In the genomic region with DNA sequence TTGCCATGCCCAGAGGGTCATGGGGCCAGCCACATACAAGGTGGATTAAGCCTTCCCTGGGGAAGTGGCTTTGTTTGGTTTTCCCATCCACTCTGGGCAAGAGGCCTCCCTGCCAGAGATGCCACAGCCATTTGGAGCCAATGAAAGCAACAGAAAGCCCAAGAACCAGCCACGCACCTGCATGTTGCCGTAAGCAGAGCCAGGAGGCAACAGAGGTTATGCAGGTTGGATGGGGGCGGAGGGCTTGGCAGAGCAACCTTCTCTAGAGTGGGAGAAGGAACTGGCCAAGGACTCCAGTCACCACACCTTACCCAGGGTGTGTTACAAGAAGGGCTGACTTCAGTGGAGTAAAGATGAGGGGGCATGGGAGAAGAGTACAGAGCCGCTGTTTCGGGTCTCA, we compare ENCODE assay signal across 6 mouse cellular contexts.
"Had no signal": no experiment of that assay in that cellular context is flagged by ENCODE, and none has a peak within 500 bp of the region (broad histone marks: within the 10 kb centered on the region; RNA-seq: fewer than 3 reads in every experiment).

No protein-coding gene starts in this region.

- DNase-seq: liver, embryonic 13.5 days; liver, postnatal 0 days; right cerebral cortex, postnatal 14 days; thymus, adult 2 months; thymus, postnatal 25 days; thymus, postnatal 4 days had no signal
